Comparison of ENCODE assay signal across 7 mouse cellular contexts in the genomic region with DNA sequence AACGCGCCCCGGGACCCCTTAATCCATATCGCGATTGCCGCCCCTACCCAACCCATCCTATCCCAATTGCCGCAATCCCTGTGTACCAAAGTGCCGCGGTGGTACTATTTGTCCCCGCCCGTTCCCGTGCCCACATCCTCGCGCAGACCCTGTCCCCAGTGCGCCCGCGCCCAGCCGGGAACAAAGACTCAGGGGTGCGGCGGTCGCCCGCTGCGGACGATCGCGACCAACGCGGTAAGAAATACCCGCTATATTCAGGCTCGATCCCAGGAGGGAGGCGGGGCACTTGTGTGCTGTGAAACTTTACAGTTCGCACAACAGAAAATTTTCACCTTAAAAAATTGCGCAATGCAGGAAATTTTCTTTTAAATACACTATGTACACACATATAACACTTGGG. TPM values are rescaled to one million over a fixed set of nuclear protein-coding genes. Genes with fewer than 3 reads are reported as not detected.
DNase-seq lines count a peak whose midpoint lies in the region; ATAC-seq and TF ChIP-seq lines count a peak whose summit lies in the region.

No protein-coding gene starts in this region.

- H3K9me3 ChIP-seq in lung, embryonic 15.5 days, result peaks cover 19% of the 10 kb centered on the region
- H3K9me3 ChIP-seq in limb, embryonic 12.5 days, result peaks cover 65% of the 10 kb centered on the region
- H3K9me3 ChIP-seq in stomach, embryonic 14.5 days (ENCODE audit: control insufficient read depth, low read depth, low read length), result peaks cover 41% of the 10 kb centered on the region

- peak overlapping the region; percentile 72 for H3K27ac ChIP-seq in lung, embryonic 15.5 days
- H3K27ac ChIP-seq in embryonic fibroblast, embryonic 13.5 days (ENCODE audit: insufficient read depth, low read length), result no peak overlapping the region
- H3K27ac ChIP-seq in limb, embryonic 12.5 days, result peak overlapping the region; percentile 89
- peak overlapping the region; percentile 48 for H3K27ac ChIP-seq in stomach, embryonic 14.5 days (ENCODE audit: low read length)

- peaks cover 42% of the 10 kb centered on the region for H3K36me3 ChIP-seq in lung, embryonic 15.5 days
- H3K36me3 ChIP-seq in limb, embryonic 12.5 days, result peaks cover 76% of the 10 kb centered on the region
- H3K36me3 ChIP-seq in stomach, embryonic 14.5 days (ENCODE audit: control insufficient read depth, insufficient read depth, low read length), result peaks cover 17% of the 10 kb centered on the region

- H3K4me1 ChIP-seq in lung, embryonic 15.5 days, result peaks cover 34% of the 10 kb centered on the region
- H3K4me1 ChIP-seq in embryonic fibroblast, embryonic 13.5 days (ENCODE audit: control insufficient read depth, insufficient read depth, low read length), result peaks cover 10% of the 10 kb centered on the region
- peaks cover 73% of the 10 kb centered on the region for H3K4me1 ChIP-seq in limb, embryonic 12.5 days (replicated peaks)
- peaks cover 9% of the 10 kb centered on the region; the same call in 1 of the 2 replicates for H3K4me1 ChIP-seq in stomach, embryonic 14.5 days (ENCODE audit: control insufficient read depth, insufficient read depth, low read length)

- 48% methylated on average over 33 of the region's 33 CpGs for WGBS in lung, embryonic 15.5 days
- 48% methylated on average over 33 of the region's 33 CpGs for WGBS in limb, embryonic 12.5 days
- WGBS in stomach, embryonic 14.5 days, result 50% methylated on average over 33 of the region's 33 CpGs

- no peaks in the 10 kb centered on the region for H3K27me3 ChIP-seq in lung, embryonic 15.5 days
- no peaks in the 10 kb centered on the region for H3K27me3 ChIP-seq in limb, embryonic 12.5 days
- H3K27me3 ChIP-seq in stomach, embryonic 14.5 days (ENCODE audit: control insufficient read depth, insufficient read depth, low read length), result no peaks in the 10 kb centered on the region

- TF ChIP-seq CTCF in embryonic fibroblast, embryonic 13.5 days (IDR thresholded peaks at IDR 0.05; ENCODE audit: borderline replicate concordance, insufficient read depth, low read length), result no peak

- peak overlapping the region; percentile 47 for H3K9ac ChIP-seq in lung, embryonic 15.5 days
- peak overlapping the region; percentile 83 for H3K9ac ChIP-seq in limb, embryonic 12.5 days (replicated peaks)
- H3K9ac ChIP-seq in stomach, embryonic 14.5 days (replicated peaks; ENCODE audit: low read depth, low read length), result peak overlapping the region; percentile 60

- ATAC-seq in lung, embryonic 15.5 days (ENCODE audit: borderline replicate concordance, extremely low read depth, low FRiP score, low TSS enrichment), result no peak
- no peak for ATAC-seq in limb, embryonic 12.5 days (ENCODE audit: insufficient number of reproducible peaks, insufficient read depth, low FRiP score, low TSS enrichment, low read depth)
- ATAC-seq in stomach, embryonic 14.5 days (ENCODE audit: insufficient number of reproducible peaks, insufficient read depth, low FRiP score, low read depth), result no peak
- no peak for ATAC-seq in frontal cortex, adult (ENCODE audit: low TSS enrichment)

- H3K4me2 ChIP-seq in lung, embryonic 15.5 days, result peak overlapping the region; percentile 69
- peak overlapping the region; percentile 75 for H3K4me2 ChIP-seq in limb, embryonic 12.5 days
- H3K4me2 ChIP-seq in stomach, embryonic 14.5 days (replicated peaks; ENCODE audit: low read depth, low read length), result peak overlapping the region; percentile 58

- no peak for TF ChIP-seq POLR2A in embryonic fibroblast, embryonic 13.5 days (IDR thresholded peaks at IDR 0.05; ENCODE audit: low read depth, low read length)

- no peak for DNase-seq in lung, postnatal 10 days
- no peak for DNase-seq in B cell, adult 2 months

- H3K4me3 ChIP-seq in lung, embryonic 15.5 days, result peak overlapping the region; percentile 50
- H3K4me3 ChIP-seq in embryonic fibroblast, embryonic 13.5 days (ENCODE audit: insufficient read depth, low read length), result peak overlapping the region; percentile 29
- H3K4me3 ChIP-seq in limb, embryonic 12.5 days (replicated peaks), result peak overlapping the region; percentile 57
- H3K4me3 ChIP-seq in stomach, embryonic 14.5 days (ENCODE audit: low read depth, low read length), result peak overlapping the region; percentile 43

RNA-seq across cellular contexts. Expression of gene Nnat, which starts 0.4 kb away (rescaled TPM):
- 685 and 703 TPM in 2 replicates for polyA plus RNA-seq in lung, embryonic 15.5 days (2015; fragmentation: Nextera tagmentation; extraction: Ambion mirVana)
- polyA plus RNA-seq in embryonic fibroblast, embryonic 13.5 days (2011; ENCODE audit: insufficient read length, low read depth, missing spikeins), result 12.6 and 15.1 TPM in 2 replicates
- polyA plus RNA-seq in limb, embryonic 12.5 days (2016; fragmentation: Nextera tagmentation; extraction: Ambion mirVana), result 1,818 and 1,932 TPM in 2 replicates
- 350 and 400 TPM in 2 replicates for polyA plus RNA-seq in stomach, embryonic 14.5 days (2014; fragmentation: Nextera tagmentation; extraction: Ambion mirVana)

RNA-seq across cellular contexts. Expression of gene Blcap, which starts 10.8 kb away (rescaled TPM):
- 45.7 and 48.1 TPM in 2 replicates for polyA plus RNA-seq in lung, embryonic 15.5 days (2015; fragmentation: Nextera tagmentation; extraction: Ambion mirVana)
- polyA plus RNA-seq in embryonic fibroblast, embryonic 13.5 days (2011; ENCODE audit: insufficient read length, low read depth, missing spikeins), result 63.9 and 72.3 TPM in 2 replicates
- polyA plus RNA-seq in limb, embryonic 12.5 days (2016; fragmentation: Nextera tagmentation; extraction: Ambion mirVana), result 68.7 and 69.3 TPM in 2 replicates
- polyA plus RNA-seq in stomach, embryonic 14.5 days (2014; fragmentation: Nextera tagmentation; extraction: Ambion mirVana), result 61.2 and 66.9 TPM in 2 replicates

Comparison
In these comparisons a context has a peak if more than half of its experiments do, and no peak if none do; other contexts are left out.
1. RNA of gene Nnat, which starts 0.4 kb away (polyA plus RNA-seq): 1,818 to 1,932 TPM in limb, embryonic 12.5 days, 685 to 703 TPM in lung, embryonic 15.5 days and 350 to 400 TPM in stomach, embryonic 14.5 days; 12.6 to 15.1 TPM in embryonic fibroblast, embryonic 13.5 days; every median in the first group is over 10 times any median in the second.
2. Peak in every context shown above with its lines, with median percentiles within 50 percentile points of each other: H3K4me2 ChIP-seq, H3K4me3 ChIP-seq and H3K9ac ChIP-seq.